Mouse (Mus musculus): ENCODE measurements around the gene Tspo. TPM values are rescaled to one million over a fixed set of nuclear protein-coding genes. Genes with fewer than 3 reads are reported as not detected.

The Tspo gene
- polyA plus RNA-seq, 1 experiment from 2014 or later, result 57.8 TPM

Small RNAs within 50 kb of the gene (microRNA-seq; reads per million reads assigned to microRNA genes)
- gene Gm24575, result not detected

Other genes with a start within 250 kb of the Tspo start
- 25.7 and 33.3 TPM in 2 replicates for gene Arfgap3, start 213.3 kb upstream of the Tspo start, polyA plus RNA-seq (2014; fragmentation: Nextera tagmentation; extraction: Ambion mirVana)
- gene Pacsin2, start 99.0 kb upstream of the Tspo start, polyA plus RNA-seq (2014; fragmentation: Nextera tagmentation; extraction: Ambion mirVana), result 37.9 and 64.2 TPM in 2 replicates
- 14.8 and 19.8 TPM in 2 replicates for gene Ttll1, start 52.7 kb upstream of the Tspo start, polyA plus RNA-seq (2014; fragmentation: Nextera tagmentation; extraction: Ambion mirVana)
- gene Bik, start 36.7 kb upstream of the Tspo start, polyA plus RNA-seq (2014; fragmentation: Nextera tagmentation; extraction: Ambion mirVana), result 12.3 and 12.6 TPM in 2 replicates
- 29.3 and 43.7 TPM in 2 replicates for gene Mcat, start 195 bp downstream of the Tspo start, polyA plus RNA-seq (2014; fragmentation: Nextera tagmentation; extraction: Ambion mirVana)
- gene Ttll12, start 31.6 kb downstream of the Tspo start, polyA plus RNA-seq (2014; fragmentation: Nextera tagmentation; extraction: Ambion mirVana), result 34.6 and 42.3 TPM in 2 replicates
- 4.7 and 7.4 TPM in 2 replicates for gene Scube1, start 161.4 kb downstream of the Tspo start, polyA plus RNA-seq (2014; fragmentation: Nextera tagmentation; extraction: Ambion mirVana)
- 0.37 and 0.50 TPM in 2 replicates for gene Mpped1, start 215.9 kb downstream of the Tspo start, polyA plus RNA-seq (2014; fragmentation: Nextera tagmentation; extraction: Ambion mirVana)